Comparison of ENCODE assay signal across 7 mouse cellular contexts in genomic region chr3:89202253-89203141, GRCm38 (mm10). TPM values are rescaled to one million over a fixed set of nuclear protein-coding genes. Genes with fewer than 3 reads are reported as not detected.
DNase-seq lines count a peak whose midpoint lies in the region; ATAC-seq lines count a peak whose summit lies in the region.

Gene Gba (plus strand): TSS chr3:89202928.

- peak; percentile 87 to 97 for DNase-seq in adrenal gland, adult (ENCODE audit: inconsistent age in 2 of 2, low spot score in 1 of 2)
- peak; percentile 98 for DNase-seq in embryo, embryonic 10 days (ENCODE audit: low spot score)
- DNase-seq in gastrocnemius, postnatal 14 days: peak; percentile 77
- DNase-seq in left cerebral cortex, postnatal 10 days (ENCODE audit: extremely low spot score in 1 of 2, low spot score in 2 of 2): peak; percentile 85 to 87
- peak; percentile 83 for DNase-seq in right cerebral cortex, postnatal 25 days

- ATAC-seq in inflammation-experienced regulatory T-cells, adult 6 months: peak; percentile 91
- ATAC-seq in megakaryocyte-erythroid progenitor cell, adult 5-6 weeks (replicated peaks; ENCODE audit: low FRiP score, low TSS enrichment, poor library complexity, severe bottlenecking): peak; percentile 84

- intact Hi-C loops in gastrocnemius, postnatal 14 days (cut with DNase I; ENCODE audit: low total_unique reads): no loop called here
- intact Hi-C loops in left cerebral cortex, postnatal 10 days (cut with DNase I): no loop called here

RNA-seq across cellular contexts. Expression of gene Gba, which starts in this region (rescaled TPM):
- 10 to 100 TPM; 19.5 to 20.7 TPM for total RNA-seq in gastrocnemius, postnatal 14 days (2021)
- polyA plus RNA-seq in inflammation-experienced regulatory T-cells, adult 6 months (2017; shearing (Covaris generic)): 10 to 100 TPM; 63.7 to 86.1 (median 85.1) TPM
- 10 to 100 TPM; 66.2 to 68.0 TPM for total RNA-seq in left cerebral cortex, postnatal 10 days (2021)
- 39.6 and 41.4 TPM in 2 replicates for total RNA-seq in megakaryocyte-erythroid progenitor cell, adult 5-6 weeks (2014; fragmentation: Nextera tagmentation)
- 36.5 and 44.3 TPM in 2 replicates for total RNA-seq in megakaryocyte-erythroid progenitor cell, adult 5-6 weeks (2017)

Comparison
In these comparisons a context has a peak if more than half of its experiments do, and no peak if none do; other contexts are left out.
1. Peak in every context shown above with its lines: DNase-seq and ATAC-seq.